Mouse (Mus musculus): ENCODE measurements around the gene Xpa. TPM values are rescaled to one million over a fixed set of nuclear protein-coding genes. Genes with fewer than 3 reads are reported as not detected.
"Not testable (repeated sequence)": the region's sequence is repeated elsewhere in the genome, so short reads cannot be mapped to it uniquely, and the experiment has no call there.

The Xpa gene
- polyA plus RNA-seq, 1 experiment from 2014 or later = 32.5 TPM

GRCm38 (mm10) chr4:46196513-46196912 is 402 bp upstream of the Xpa start:
- Histone ChIP-seq H3K4me3 (ENCODE audit: low read depth, low read length) (peak overlapping the region; percentile 81), H3K9me3 (ENCODE audit: control insufficient read depth, low read length) (no peaks in the 10 kb centered on the region), H3K4me2 (ENCODE audit: low read depth, low read length) (peak overlapping the region; percentile 84), H3K36me3 (ENCODE audit: control insufficient read depth, insufficient read depth, low read length) (no peaks in the 10 kb centered on the region), H3K27me3 (ENCODE audit: control insufficient read depth, insufficient read depth, low read length) (no peaks in the 10 kb centered on the region), H3K27ac (ENCODE audit: low read depth, low read length) (peak overlapping the region; percentile 92), H3K4me1 (ENCODE audit: control insufficient read depth, insufficient read depth, low read length) (peaks cover 16% of the 10 kb centered on the region; the same call in 1 of the 2 replicates), H3K9ac (replicated peaks; ENCODE audit: low read depth, low read length) (no peak overlapping the region)
- peak; percentile 38 for ATAC-seq (ENCODE audit: low read depth)
- 40% methylated on average over 6 of the region's 6 CpGs for WGBS

DNA sequence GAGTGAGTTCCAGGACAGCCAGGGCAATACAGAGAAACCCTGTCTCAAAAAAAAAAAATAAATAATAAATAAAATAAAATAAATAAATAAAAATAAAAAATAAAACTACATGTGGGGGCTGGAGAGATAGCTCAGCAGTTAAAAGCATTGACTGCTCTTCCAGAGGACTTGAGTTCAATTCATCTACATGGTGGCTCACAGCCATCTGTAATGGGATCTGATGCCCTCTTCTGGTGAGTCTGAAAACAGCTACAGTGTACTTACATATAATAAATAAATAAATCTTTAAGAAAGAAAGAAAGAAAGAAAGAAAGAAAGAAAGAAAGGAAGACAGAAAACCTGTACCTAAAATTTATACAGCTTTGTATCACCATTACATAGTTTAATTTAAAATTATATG is 4.1 kb downstream of the Xpa start:
- H3K4me1 ChIP-seq (ENCODE audit: control insufficient read depth, insufficient read depth, low read length) = peaks cover 16% of the 10 kb centered on the region; the same call in 1 of the 2 replicates
- not testable (repeated sequence) for H3K4me2 ChIP-seq (ENCODE audit: low read depth, low read length); ATAC-seq (ENCODE audit: low read depth); H3K9me3 ChIP-seq (ENCODE audit: control insufficient read depth, low read length); H3K9ac ChIP-seq (replicated peaks; ENCODE audit: low read depth, low read length); H3K27me3 ChIP-seq (ENCODE audit: control insufficient read depth, insufficient read depth, low read length); H3K27ac ChIP-seq (ENCODE audit: low read depth, low read length); H3K36me3 ChIP-seq (ENCODE audit: control insufficient read depth, insufficient read depth, low read length); H3K4me3 ChIP-seq (ENCODE audit: low read depth, low read length)

DNA sequence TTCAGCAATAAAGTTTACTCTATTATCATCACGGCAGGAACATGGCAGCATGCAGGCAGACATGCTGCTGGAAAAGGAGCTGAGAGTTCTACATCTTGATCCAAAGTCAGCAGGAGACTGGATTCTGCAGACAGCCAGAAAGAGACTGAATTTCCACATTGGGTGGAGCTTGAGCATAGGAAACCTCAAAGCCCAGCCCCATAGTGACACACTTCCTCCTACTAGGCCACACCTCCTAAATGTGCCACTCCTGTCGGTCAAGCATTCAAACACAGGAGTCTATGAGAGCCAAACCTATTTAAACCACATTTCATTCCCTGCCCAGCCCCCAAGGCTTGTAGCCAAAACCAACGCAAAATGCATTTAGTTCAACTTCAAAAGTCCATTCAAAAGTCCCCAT is 9.6 kb downstream of the Xpa start:
- Histone ChIP-seq H3K4me3 (ENCODE audit: low read depth, low read length) (no peak overlapping the region), H3K27me3 (ENCODE audit: control insufficient read depth, insufficient read depth, low read length) (no peaks in the 10 kb centered on the region), H3K36me3 (ENCODE audit: control insufficient read depth, insufficient read depth, low read length) (peaks cover 30% of the 10 kb centered on the region), H3K9me3 (ENCODE audit: control insufficient read depth, low read length) (no peaks in the 10 kb centered on the region), H3K4me1 (ENCODE audit: control insufficient read depth, insufficient read depth, low read length) (no peaks in the 10 kb centered on the region), H3K9ac (replicated peaks; ENCODE audit: low read depth, low read length) (no peak overlapping the region), H3K4me2 (ENCODE audit: low read depth, low read length) (no peak overlapping the region), H3K27ac (ENCODE audit: low read depth, low read length) (no peak overlapping the region)
- no peak for ATAC-seq (ENCODE audit: low read depth)
- 80% methylated on average over 3 of the region's 3 CpGs for whole genome bisulfite sequencing

GRCm38 (mm10) chr4:46185890-46186289 is 10.2 kb downstream of the Xpa start:
- Histone ChIP-seq H3K27me3 (ENCODE audit: control insufficient read depth, insufficient read depth, low read length) (no peaks in the 10 kb centered on the region), H3K9ac (replicated peaks; ENCODE audit: low read depth, low read length) (no peak overlapping the region), H3K27ac (ENCODE audit: low read depth, low read length) (no peak overlapping the region), H3K36me3 (ENCODE audit: control insufficient read depth, insufficient read depth, low read length) (peaks cover 35% of the 10 kb centered on the region), H3K4me2 (ENCODE audit: low read depth, low read length) (no peak overlapping the region), H3K4me1 (ENCODE audit: control insufficient read depth, insufficient read depth, low read length) (no peaks in the 10 kb centered on the region), H3K4me3 (ENCODE audit: low read depth, low read length) (no peak overlapping the region), H3K9me3 (ENCODE audit: control insufficient read depth, low read length) (no peaks in the 10 kb centered on the region)
- WGBS = 87% methylated on average over 9 of the region's 9 CpGs
- no peak for ATAC-seq (ENCODE audit: low read depth)

- Histone ChIP-seq H3K27me3 (ENCODE audit: control insufficient read depth, insufficient read depth, low read length) (no peaks in the 10 kb centered on the region), H3K9ac (replicated peaks; ENCODE audit: low read depth, low read length) (no peak overlapping the region), H3K9me3 (ENCODE audit: control insufficient read depth, low read length) (no peaks in the 10 kb centered on the region), H3K4me2 (ENCODE audit: low read depth, low read length) (no peak overlapping the region), H3K36me3 (ENCODE audit: control insufficient read depth, insufficient read depth, low read length) (peaks cover 35% of the 10 kb centered on the region), H3K4me3 (ENCODE audit: low read depth, low read length) (no peak overlapping the region), H3K27ac (ENCODE audit: low read depth, low read length) (no peak overlapping the region), H3K4me1 (ENCODE audit: control insufficient read depth, insufficient read depth, low read length) (no peaks in the 10 kb centered on the region)
- no peak for ATAC-seq (ENCODE audit: low read depth)
- 86% methylated on average over 8 of the region's 8 CpGs for WGBS
Observed at GRCm38 (mm10) chr4:46185423-46185822, 10.7 kb downstream of the Xpa start.

GRCm38 (mm10) chr4:46182181-46182580 is 13.9 kb downstream of the Xpa start:
- H3K36me3 ChIP-seq (ENCODE audit: control insufficient read depth, insufficient read depth, low read length) = peaks cover 50% of the 10 kb centered on the region
- no peak for ATAC-seq (ENCODE audit: low read depth)
- no peaks in the 10 kb centered on the region for H3K27me3 ChIP-seq (ENCODE audit: control insufficient read depth, insufficient read depth, low read length)
- no peak overlapping the region for H3K4me3 ChIP-seq (ENCODE audit: low read depth, low read length)
- H3K4me1 ChIP-seq (ENCODE audit: control insufficient read depth, insufficient read depth, low read length) = no peaks in the 10 kb centered on the region
- H3K27ac ChIP-seq (ENCODE audit: low read depth, low read length) = no peak overlapping the region
- no peaks in the 10 kb centered on the region for H3K9me3 ChIP-seq (ENCODE audit: control insufficient read depth, low read length)
- 90% methylated on average over 7 of the region's 7 CpGs for WGBS
- H3K4me2 ChIP-seq (ENCODE audit: low read depth, low read length) = no peak overlapping the region
- no peak overlapping the region for H3K9ac ChIP-seq (replicated peaks; ENCODE audit: low read depth, low read length)

GRCm38 (mm10) chr4:46181168-46181567 is 14.9 kb downstream of the Xpa start:
- ATAC-seq (ENCODE audit: low read depth) = no peak
- 67% methylated on average over 6 of the region's 6 CpGs for WGBS
- Histone ChIP-seq H3K36me3 (ENCODE audit: control insufficient read depth, insufficient read depth, low read length) (peaks cover 50% of the 10 kb centered on the region), H3K27me3 (ENCODE audit: control insufficient read depth, insufficient read depth, low read length) (no peaks in the 10 kb centered on the region), H3K4me1 (ENCODE audit: control insufficient read depth, insufficient read depth, low read length) (no peaks in the 10 kb centered on the region), H3K4me3 (ENCODE audit: low read depth, low read length) (no peak overlapping the region), H3K9ac (replicated peaks; ENCODE audit: low read depth, low read length) (no peak overlapping the region), H3K4me2 (ENCODE audit: low read depth, low read length) (no peak overlapping the region), H3K27ac (ENCODE audit: low read depth, low read length) (no peak overlapping the region), H3K9me3 (ENCODE audit: control insufficient read depth, low read length) (no peaks in the 10 kb centered on the region)

DNA sequence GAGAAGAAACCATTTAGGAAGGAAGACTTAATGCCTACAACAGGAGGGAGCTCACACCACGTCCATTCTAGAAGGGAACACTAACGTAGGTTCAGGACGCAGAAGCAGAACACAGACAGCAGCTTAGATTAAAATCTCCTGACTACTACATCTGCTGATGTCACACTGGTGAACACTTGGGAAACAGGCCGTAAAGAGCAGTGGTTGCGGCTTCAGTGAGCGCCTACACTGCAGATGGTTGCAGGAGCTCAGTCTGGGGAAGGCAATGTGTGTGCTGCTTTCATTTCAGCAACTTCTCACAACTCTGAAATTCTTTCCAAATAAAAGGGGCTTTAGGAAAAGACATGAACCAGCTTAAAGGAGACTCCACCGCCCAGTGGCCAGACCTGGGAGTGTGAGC is 18.6 kb downstream of the Xpa start:
- ATAC-seq (ENCODE audit: low read depth) = no peak
- 89% methylated on average over 7 of the region's 7 CpGs for WGBS
- no peaks in the 10 kb centered on the region for H3K4me1 ChIP-seq (ENCODE audit: control insufficient read depth, insufficient read depth, low read length)
- H3K4me3 ChIP-seq (ENCODE audit: low read depth, low read length) = no peak overlapping the region
- H3K9ac ChIP-seq (replicated peaks; ENCODE audit: low read depth, low read length) = no peak overlapping the region
- no peaks in the 10 kb centered on the region for H3K27me3 ChIP-seq (ENCODE audit: control insufficient read depth, insufficient read depth, low read length)
- no peak overlapping the region for H3K27ac ChIP-seq (ENCODE audit: low read depth, low read length)
- peaks cover 61% of the 10 kb centered on the region for H3K36me3 ChIP-seq (ENCODE audit: control insufficient read depth, insufficient read depth, low read length)
- H3K9me3 ChIP-seq (ENCODE audit: control insufficient read depth, low read length) = no peaks in the 10 kb centered on the region
- H3K4me2 ChIP-seq (ENCODE audit: low read depth, low read length) = no peak overlapping the region

- Histone ChIP-seq H3K36me3 (ENCODE audit: control insufficient read depth, insufficient read depth, low read length) (peaks cover 61% of the 10 kb centered on the region), H3K4me1 (ENCODE audit: control insufficient read depth, insufficient read depth, low read length) (no peaks in the 10 kb centered on the region), H3K4me2 (ENCODE audit: low read depth, low read length) (no peak overlapping the region), H3K9ac (replicated peaks; ENCODE audit: low read depth, low read length) (no peak overlapping the region), H3K4me3 (ENCODE audit: low read depth, low read length) (no peak overlapping the region), H3K27ac (ENCODE audit: low read depth, low read length) (no peak overlapping the region), H3K27me3 (ENCODE audit: control insufficient read depth, insufficient read depth, low read length) (no peaks in the 10 kb centered on the region), H3K9me3 (ENCODE audit: control insufficient read depth, low read length) (no peaks in the 10 kb centered on the region)
- 89% methylated on average over 5 of the region's 5 CpGs for WGBS
- ATAC-seq (ENCODE audit: low read depth) = no peak
Observed at GRCm38 (mm10) chr4:46177018-46177417, 19.1 kb downstream of the Xpa start.

DNA sequence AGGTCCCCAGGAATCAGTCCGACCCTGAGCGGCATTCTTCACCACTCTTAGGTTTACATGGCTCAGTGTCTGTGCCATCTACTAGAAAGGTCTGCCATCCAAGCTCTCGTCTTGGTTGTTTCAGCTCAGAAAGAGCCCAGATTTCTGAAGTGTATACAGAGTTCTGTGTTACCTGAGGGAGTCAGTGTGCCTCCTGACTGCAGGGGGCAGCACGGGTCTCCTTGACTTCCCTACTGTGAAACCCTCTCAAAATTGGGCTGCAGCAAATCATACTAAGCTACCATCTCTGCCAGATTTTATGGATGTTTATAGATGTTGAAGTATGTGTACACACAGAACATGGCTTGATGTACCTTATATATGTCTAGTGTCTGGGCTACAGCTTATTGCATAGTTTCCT is 19.8 kb downstream of the Xpa start:
- Histone ChIP-seq H3K27me3 (ENCODE audit: control insufficient read depth, insufficient read depth, low read length) (no peaks in the 10 kb centered on the region), H3K27ac (ENCODE audit: low read depth, low read length) (no peak overlapping the region), H3K4me2 (ENCODE audit: low read depth, low read length) (no peak overlapping the region), H3K4me3 (ENCODE audit: low read depth, low read length) (no peak overlapping the region), H3K36me3 (ENCODE audit: control insufficient read depth, insufficient read depth, low read length) (peaks cover 62% of the 10 kb centered on the region), H3K4me1 (ENCODE audit: control insufficient read depth, insufficient read depth, low read length) (no peaks in the 10 kb centered on the region), H3K9ac (replicated peaks; ENCODE audit: low read depth, low read length) (no peak overlapping the region), H3K9me3 (ENCODE audit: control insufficient read depth, low read length) (no peaks in the 10 kb centered on the region)
- ATAC-seq (ENCODE audit: low read depth) = no peak
- 85% methylated on average over 4 of the region's 4 CpGs for WGBS
